Mouse (Mus musculus): ENCODE results near the gene Gm15448. TPM values are rescaled to one million over a fixed set of nuclear protein-coding genes. Genes with fewer than 3 reads are reported as not detected.

The Gm15448 gene
- polyA plus RNA-seq, 1 experiment from 2014 or later, result not detected

Other genes with a start within 250 kb of the Gm15448 start
- 0.07 TPM in 1 of 2 replicates, not detected in the other for gene Oscar, start 209.5 kb downstream of the Gm15448 start, polyA plus RNA-seq (2015; fragmentation: Nextera tagmentation; extraction: Ambion mirVana)
- gene Ndufa3, start 208.3 kb downstream of the Gm15448 start, polyA plus RNA-seq (2015; fragmentation: Nextera tagmentation; extraction: Ambion mirVana), result 531 and 551 TPM in 2 replicates
- 15.5 and 18.0 TPM in 2 replicates for gene Tfpt, start 195.8 kb downstream of the Gm15448 start, polyA plus RNA-seq (2015; fragmentation: Nextera tagmentation; extraction: Ambion mirVana)
- gene Prpf31, start 195.7 kb downstream of the Gm15448 start, polyA plus RNA-seq (2015; fragmentation: Nextera tagmentation; extraction: Ambion mirVana), result 70.6 and 81.1 TPM in 2 replicates
- 43.2 and 46.1 TPM in 2 replicates for gene Cnot3, start 180.4 kb downstream of the Gm15448 start, polyA plus RNA-seq (2015; fragmentation: Nextera tagmentation; extraction: Ambion mirVana)
- gene Leng1, start 159.8 kb downstream of the Gm15448 start, polyA plus RNA-seq (2015; fragmentation: Nextera tagmentation; extraction: Ambion mirVana), result 16.8 and 17.3 TPM in 2 replicates
- gene Tmc4, start 148.1 kb downstream of the Gm15448 start, polyA plus RNA-seq (2015; fragmentation: Nextera tagmentation; extraction: Ambion mirVana), result 104 and 110 TPM in 2 replicates
- gene Tsen34, start 132.8 kb downstream of the Gm15448 start, polyA plus RNA-seq (2015; fragmentation: Nextera tagmentation; extraction: Ambion mirVana), result 191 and 208 TPM in 2 replicates
- 54.8 and 60.7 TPM in 2 replicates for gene Mboat7, start 132.2 kb downstream of the Gm15448 start, polyA plus RNA-seq (2015; fragmentation: Nextera tagmentation; extraction: Ambion mirVana)
- 1,268 and 1,365 TPM in 2 replicates for gene Rps9, start 121.7 kb downstream of the Gm15448 start, polyA plus RNA-seq (2015; fragmentation: Nextera tagmentation; extraction: Ambion mirVana)
- gene Pirb, start 105.3 kb downstream of the Gm15448 start, polyA plus RNA-seq (2015; fragmentation: Nextera tagmentation; extraction: Ambion mirVana), result 0.94 and 1.1 TPM in 2 replicates
- gene Pira2, start 19.4 kb upstream of the Gm15448 start, polyA plus RNA-seq (2015; fragmentation: Nextera tagmentation; extraction: Ambion mirVana), result 0.32 and 0.39 TPM in 2 replicates
- gene Gm14548, start 72.4 kb upstream of the Gm15448 start, polyA plus RNA-seq (2015; fragmentation: Nextera tagmentation; extraction: Ambion mirVana), result 0.10 and 0.17 TPM in 2 replicates
- 0.24 and 0.34 TPM in 2 replicates for gene Lilra6, start 89.8 kb upstream of the Gm15448 start, polyA plus RNA-seq (2015; fragmentation: Nextera tagmentation; extraction: Ambion mirVana)
- 2.9 and 3.5 TPM in 2 replicates for gene Lair1, start 237.5 kb upstream of the Gm15448 start, polyA plus RNA-seq (2015; fragmentation: Nextera tagmentation; extraction: Ambion mirVana)